Mouse (Mus musculus): ENCODE results near the gene Eif4g1.

- TF ChIP-seq CTCF (IDR thresholded peaks at IDR 0.05), result no peak
- no peak for TF ChIP-seq EP300 (IDR thresholded peaks at IDR 0.05)
Observed at GRCm38 (mm10) chr16:20620399-20620735, 47.7 kb upstream of the Eif4g1 start.

All from lung, postnatal 0 days (tissue).